Mouse (Mus musculus): ENCODE measurements around the gene Cacna1d. TPM values are rescaled to one million over a fixed set of nuclear protein-coding genes. Genes with fewer than 3 reads are reported as not detected.

Cacna1d gene
- total RNA-seq (2015) (3.7 and 5.0 TPM in 2 replicates), total RNA-seq (2017) (3.9 and 4.3 TPM in 2 replicates)

- no peak for ATAC-seq (ENCODE audit: poor library complexity, severe bottlenecking)
Measured at GRCm38 (mm10) chr14:30491342-30491741, at the start of gene Cacna1d. Gene Cacna1d, minus strand, starts transcription at chr14:30491455.

GRCm38 (mm10) chr14:30533780-30534450 lies 42.7 kb upstream of the Cacna1d start:
- no peak for ATAC-seq (ENCODE audit: poor library complexity, severe bottlenecking)

- no peak for ATAC-seq (ENCODE audit: poor library complexity, severe bottlenecking)
Measured at GRCm38 (mm10) chr14:30531896-30532295, 40.6 kb upstream of the Cacna1d start.

GRCm38 (mm10) chr14:30531431-30531830 lies 40.2 kb upstream of the Cacna1d start:
- ATAC-seq (ENCODE audit: poor library complexity, severe bottlenecking) = no peak

GRCm38 (mm10) chr14:30530726-30531269 lies 39.5 kb upstream of the Cacna1d start:
- no peak for ATAC-seq (ENCODE audit: poor library complexity, severe bottlenecking)

- ATAC-seq (ENCODE audit: poor library complexity, severe bottlenecking) = no peak
Measured at GRCm38 (mm10) chr14:30529454-30529853, 38.2 kb upstream of the Cacna1d start.

GRCm38 (mm10) chr14:30528961-30529360 lies 37.7 kb upstream of the Cacna1d start:
- ATAC-seq (ENCODE audit: poor library complexity, severe bottlenecking) = no peak

- ATAC-seq (ENCODE audit: poor library complexity, severe bottlenecking) = no peak
Measured at GRCm38 (mm10) chr14:30528392-30528791, 37.1 kb upstream of the Cacna1d start.

GRCm38 (mm10) chr14:30523356-30523755 lies 32.1 kb upstream of the Cacna1d start:
- ATAC-seq (ENCODE audit: poor library complexity, severe bottlenecking) = no peak

GRCm38 (mm10) chr14:30519323-30519722 lies 28.1 kb upstream of the Cacna1d start:
- no peak for ATAC-seq (ENCODE audit: poor library complexity, severe bottlenecking)

GRCm38 (mm10) chr14:30515931-30516723 lies 24.9 kb upstream of the Cacna1d start:
- ATAC-seq (ENCODE audit: poor library complexity, severe bottlenecking) = peak; percentile 40; the same call in 1 of the 2 replicates

- ATAC-seq (ENCODE audit: poor library complexity, severe bottlenecking) = no peak
Measured at GRCm38 (mm10) chr14:30512896-30513295, 21.6 kb upstream of the Cacna1d start.

GRCm38 (mm10) chr14:30510214-30510763 lies 19.0 kb upstream of the Cacna1d start:
- ATAC-seq (ENCODE audit: poor library complexity, severe bottlenecking) = no peak

- ATAC-seq (ENCODE audit: poor library complexity, severe bottlenecking) = peak; percentile 30; the same call in 1 of the 2 replicates
Measured at GRCm38 (mm10) chr14:30504990-30505389, 13.7 kb upstream of the Cacna1d start.

GRCm38 (mm10) chr14:30498202-30498601 lies 6.9 kb upstream of the Cacna1d start:
- ATAC-seq (ENCODE audit: poor library complexity, severe bottlenecking) = no peak

- ATAC-seq (ENCODE audit: poor library complexity, severe bottlenecking) = no peak
Measured at GRCm38 (mm10) chr14:30494998-30495397, 3.7 kb upstream of the Cacna1d start.

GRCm38 (mm10) chr14:30493276-30493675 lies 2.0 kb upstream of the Cacna1d start:
- no peak for ATAC-seq (ENCODE audit: poor library complexity, severe bottlenecking)

- ATAC-seq (ENCODE audit: poor library complexity, severe bottlenecking) = peak; percentile 100
Measured at GRCm38 (mm10) chr14:30479361-30479948, 11.8 kb downstream of the Cacna1d start, which contains the start of gene Dcp1a. Gene Dcp1a, plus strand, starts transcription at chr14:30479535.

- no peak for ATAC-seq (ENCODE audit: poor library complexity, severe bottlenecking)
Measured at GRCm38 (mm10) chr14:30474416-30474815, 16.8 kb downstream of the Cacna1d start.

GRCm38 (mm10) chr14:30473605-30474004 lies 17.6 kb downstream of the Cacna1d start:
- ATAC-seq (ENCODE audit: poor library complexity, severe bottlenecking) = no peak

GRCm38 (mm10) chr14:30463312-30463711 lies 27.9 kb downstream of the Cacna1d start:
- ATAC-seq (ENCODE audit: poor library complexity, severe bottlenecking) = no peak
